ENCODE assay signal across 8 mouse cellular contexts in genomic region chr11:116104006-116104646, GRCm38 (mm10). TPM values are rescaled to one million over a fixed set of nuclear protein-coding genes. Genes with fewer than 3 reads are reported as not detected.
DNase-seq lines count a peak whose midpoint lies in the region; ATAC-seq and TF ChIP-seq lines count a peak whose summit lies in the region.

No protein-coding gene starts in this region.

- 33% methylated on average over 14 of the region's 14 CpGs for WGBS in lung, embryonic 15.5 days

- peaks cover 23% of the 10 kb centered on the region for H3K27me3 ChIP-seq in G1E (ENCODE audit: insufficient read depth, low read length)
- H3K27me3 ChIP-seq in lung, embryonic 15.5 days = peaks cover 29% of the 10 kb centered on the region
- H3K27me3 ChIP-seq in testis, adult 2 months (ENCODE audit: control insufficient read depth, insufficient read depth, low read length) = no peaks in the 10 kb centered on the region

- DNase-seq in G1E (ENCODE audit: low spot score) = no peak
- DNase-seq in adrenal gland, postnatal 25 days = peak; percentile 64
- peak; percentile 82 to 94 for DNase-seq in heart, adult 18-20 months
- peak; percentile 92 for DNase-seq in kidney, adult 11 months
- no peak for DNase-seq in layer of hippocampus, postnatal 25 days (ENCODE audit: extremely low spot score in 1 of 2, low spot score in 1 of 2)
- no peak for DNase-seq in cerebellum, postnatal 10 days

- no peak overlapping the region for H3K9ac ChIP-seq in lung, embryonic 15.5 days

- H3K4me1 ChIP-seq in G1E (ENCODE audit: insufficient read depth, low read depth, low read length) = peaks cover 83% of the 10 kb centered on the region
- H3K4me1 ChIP-seq in lung, embryonic 15.5 days = peaks cover 85% of the 10 kb centered on the region
- peaks cover 39% of the 10 kb centered on the region for H3K4me1 ChIP-seq in testis, adult 2 months (ENCODE audit: control insufficient read depth, insufficient read depth, low read length)

- H3K4me2 ChIP-seq in lung, embryonic 15.5 days = peak overlapping the region; percentile 17

- H3K36me3 ChIP-seq in G1E (replicated peaks) = no peaks in the 10 kb centered on the region
- H3K36me3 ChIP-seq in lung, embryonic 15.5 days = no peaks in the 10 kb centered on the region
- H3K36me3 ChIP-seq in testis, adult 2 months (ENCODE audit: control insufficient read depth, insufficient read depth, low read length) = no peaks in the 10 kb centered on the region

- no peak for TF ChIP-seq POLR2A in testis, adult 2 months (IDR thresholded peaks at IDR 0.05; ENCODE audit: control insufficient read depth, low read depth, low read length)

- peak overlapping the region; percentile 91 for H3K27ac ChIP-seq in lung, embryonic 15.5 days
- H3K27ac ChIP-seq in testis, adult 2 months (ENCODE audit: control insufficient read depth, insufficient read depth, low read depth, low read length) = peak overlapping the region; percentile 80

- H3K9me3 ChIP-seq in G1E (replicated peaks) = peaks cover 13% of the 10 kb centered on the region
- H3K9me3 ChIP-seq in lung, embryonic 15.5 days = no peaks in the 10 kb centered on the region

- no peak for TF ChIP-seq CTCF in G1E (IDR thresholded peaks at IDR 0.05; ENCODE audit: low read depth, low read length)
- no peak for TF ChIP-seq CTCF in testis, adult 2 months (IDR thresholded peaks at IDR 0.05; ENCODE audit: control insufficient read depth, insufficient read depth, insufficient replicate concordance, low read depth, low read length)

- H3K4me3 ChIP-seq in G1E (ENCODE audit: low read depth, low read length) = peak overlapping the region; percentile 43; the same call in 1 of the 2 replicates
- H3K4me3 ChIP-seq in lung, embryonic 15.5 days = no peak overlapping the region
- H3K4me3 ChIP-seq in testis, adult 2 months (ENCODE audit: control insufficient read depth, low read depth, low read length) = no peak overlapping the region

- ATAC-seq in G1E (ENCODE audit: extremely low read depth, insufficient number of reproducible peaks, low FRiP score, poor library complexity, severe bottlenecking) = no peak
- peak; percentile 70 for ATAC-seq in lung, embryonic 15.5 days (ENCODE audit: borderline replicate concordance, extremely low read depth, low FRiP score, low TSS enrichment)

RNA-seq across cellular contexts. Expression of gene Wbp2, which starts 17.3 kb away (rescaled TPM):
- 160 and 169 TPM in 2 replicates for total RNA-seq in G1E (2014; fragmentation: Nextera tagmentation)
- total RNA-seq in G1E (2017) = 55.9 and 61.6 TPM in 2 replicates
- 499 and 545 TPM in 2 replicates for polyA plus RNA-seq in G1E (2012)
- 189 and 195 TPM in 2 replicates for total RNA-seq in adrenal gland, postnatal 25 days (2021)
- 100 to 1,000 TPM in 1 of 2 experiments, 10 to 100 TPM in 1; 93.3 to 109 TPM for total RNA-seq in heart, adult 18-20 months (2021)
- 58.0 and 67.9 TPM in 2 replicates for polyA plus RNA-seq in lung, embryonic 15.5 days (2015; fragmentation: Nextera tagmentation; extraction: Ambion mirVana)
- 253 and 269 TPM in 2 replicates for polyA plus RNA-seq in testis, adult 2 months (2012; rRNA removed)
- 100 to 1,000 TPM; 390 to 418 TPM for total RNA-seq in layer of hippocampus, postnatal 25 days (2021)

RNA-seq across cellular contexts. Expression of gene Trim47, which starts 22.9 kb away (rescaled TPM):
- total RNA-seq in G1E (2014; fragmentation: Nextera tagmentation) (not detected in 2 replicates), G1E (2017) (0.12 and 0.27 TPM in 2 replicates)
- polyA plus RNA-seq in G1E (2012) = 0.08 TPM in 1 of 2 replicates, not detected in the other
- 17.1 and 20.2 TPM in 2 replicates for total RNA-seq in adrenal gland, postnatal 25 days (2021)
- total RNA-seq in heart, adult 18-20 months (2021) = 10 to 100 TPM; 24.7 to 27.6 TPM
- polyA plus RNA-seq in lung, embryonic 15.5 days (2015; fragmentation: Nextera tagmentation; extraction: Ambion mirVana) = 24.9 and 25.9 TPM in 2 replicates
- polyA plus RNA-seq in testis, adult 2 months (2012; rRNA removed) = 6.6 and 8.3 TPM in 2 replicates
- total RNA-seq in layer of hippocampus, postnatal 25 days (2021) = 1 to 10 TPM; 5.6 to 5.9 TPM

RNA-seq across cellular contexts. Expression of gene Unc13d, which starts 26.4 kb away (rescaled TPM):
- total RNA-seq in G1E (2014; fragmentation: Nextera tagmentation) (26.1 and 31.4 TPM in 2 replicates), G1E (2017) (63.5 and 81.7 TPM in 2 replicates)
- polyA plus RNA-seq in G1E (2012) = 126 and 144 TPM in 2 replicates
- 0.24 and 0.79 TPM in 2 replicates for total RNA-seq in adrenal gland, postnatal 25 days (2021)
- 1 to 10 TPM in 1 of 2 experiments, under 1 TPM in 1; 0.42 to 2.0 TPM for total RNA-seq in heart, adult 18-20 months (2021)
- polyA plus RNA-seq in lung, embryonic 15.5 days (2015; fragmentation: Nextera tagmentation; extraction: Ambion mirVana) = 4.1 and 6.4 TPM in 2 replicates
- 3.4 and 3.8 TPM in 2 replicates for polyA plus RNA-seq in testis, adult 2 months (2012; rRNA removed)
- 1 to 10 TPM; 1.3 to 2.4 TPM for total RNA-seq in layer of hippocampus, postnatal 25 days (2021)

RNA-seq across cellular contexts. Expression of gene Trim65, which starts 26.8 kb away (rescaled TPM):
- total RNA-seq in G1E (2014; fragmentation: Nextera tagmentation) (not detected in 2 replicates), G1E (2017) (0.05 and 0.12 TPM in 2 replicates)
- not detected in 2 replicates for polyA plus RNA-seq in G1E (2012)
- 12.2 and 12.9 TPM in 2 replicates for total RNA-seq in adrenal gland, postnatal 25 days (2021)
- 10 to 100 TPM in 1 of 2 experiments, 1 to 10 TPM in 1; 9.6 to 10.5 TPM for total RNA-seq in heart, adult 18-20 months (2021)
- polyA plus RNA-seq in lung, embryonic 15.5 days (2015; fragmentation: Nextera tagmentation; extraction: Ambion mirVana) = 3.7 and 4.3 TPM in 2 replicates
- polyA plus RNA-seq in testis, adult 2 months (2012; rRNA removed) = 0.57 and 0.63 TPM in 2 replicates
- 1 to 10 TPM; 6.2 to 7.1 TPM for total RNA-seq in layer of hippocampus, postnatal 25 days (2021)

RNA-seq across cellular contexts. Expression of gene Mrpl38, which starts 34.5 kb away (rescaled TPM):
- total RNA-seq in G1E (2014; fragmentation: Nextera tagmentation) (99.3 and 125 TPM in 2 replicates), G1E (2017) (38.3 and 45.7 TPM in 2 replicates)
- polyA plus RNA-seq in G1E (2012) = 144 and 150 TPM in 2 replicates
- 86.5 and 103 TPM in 2 replicates for total RNA-seq in adrenal gland, postnatal 25 days (2021)
- total RNA-seq in heart, adult 18-20 months (2021) = 10 to 100 TPM; 56.8 to 66.1 TPM
- polyA plus RNA-seq in lung, embryonic 15.5 days (2015; fragmentation: Nextera tagmentation; extraction: Ambion mirVana) = 89.5 and 94.7 TPM in 2 replicates
- polyA plus RNA-seq in testis, adult 2 months (2012; rRNA removed) = 51.3 and 54.5 TPM in 2 replicates
- total RNA-seq in layer of hippocampus, postnatal 25 days (2021) = 10 to 100 TPM; 59.1 to 62.7 TPM

Comparison
In these comparisons a context has a peak if more than half of its experiments do, and no peak if none do; other contexts are left out.
1. DNase-seq: peak in adrenal gland, postnatal 25 days (single experiment), heart, adult 18-20 months (2 of 2) and kidney, adult 11 months (single experiment); none in G1E (single experiment), layer of hippocampus, postnatal 25 days (0 of 2) and cerebellum, postnatal 10 days (0 of 2).
2. RNA of gene Trim47, which starts 22.9 kb away (total RNA-seq): 24.7 to 27.6 TPM in heart, adult 18-20 months, 17.1 to 20.2 TPM in adrenal gland, postnatal 25 days and 5.6 to 5.9 TPM in layer of hippocampus, postnatal 25 days; 0.12 to 0.27 TPM in G1E; every median in the first group is over 4 times any median in the second.
3. RNA of gene Unc13d, which starts 26.4 kb away (total RNA-seq): 26.1 to 81.7 TPM in G1E; 1.3 to 2.4 TPM in layer of hippocampus, postnatal 25 days, 0.42 to 2.0 TPM in heart, adult 18-20 months and 0.24 to 0.79 TPM in adrenal gland, postnatal 25 days; every median in the first group is over 4 times any median in the second.